Mouse (Mus musculus) heart, postnatal 25 days (tissue): ENCODE data around the gene Gmfg. TPM values are rescaled to one million over a fixed set of nuclear protein-coding genes. Genes with fewer than 3 reads are reported as not detected.
A peak's percentile ranks its signal among the peaks of the same experiment; 100 is the strongest.

ENCODE experiments used
- DNase-seq: peaks from one replicate; pipeline ENCODE4 v3.0.0; 2022; ENCODE audit warnings: low spot score
- intact Hi-C: fragments of 180-260 bp; cut with DNase I; formaldehyde crosslinking; loops from one replicate; pipeline ENCODE4 v1.15.1; 2025
- total RNA-seq, 2 experiments: library from RNA; stranded (reverse); gene quantifications; 2 replicates each; pipeline ENCODE4 v1.2.3; 2021

Gmfg gene
- total RNA-seq: 1 to 10 TPM; 5.0 to 5.6 TPM

DNA sequence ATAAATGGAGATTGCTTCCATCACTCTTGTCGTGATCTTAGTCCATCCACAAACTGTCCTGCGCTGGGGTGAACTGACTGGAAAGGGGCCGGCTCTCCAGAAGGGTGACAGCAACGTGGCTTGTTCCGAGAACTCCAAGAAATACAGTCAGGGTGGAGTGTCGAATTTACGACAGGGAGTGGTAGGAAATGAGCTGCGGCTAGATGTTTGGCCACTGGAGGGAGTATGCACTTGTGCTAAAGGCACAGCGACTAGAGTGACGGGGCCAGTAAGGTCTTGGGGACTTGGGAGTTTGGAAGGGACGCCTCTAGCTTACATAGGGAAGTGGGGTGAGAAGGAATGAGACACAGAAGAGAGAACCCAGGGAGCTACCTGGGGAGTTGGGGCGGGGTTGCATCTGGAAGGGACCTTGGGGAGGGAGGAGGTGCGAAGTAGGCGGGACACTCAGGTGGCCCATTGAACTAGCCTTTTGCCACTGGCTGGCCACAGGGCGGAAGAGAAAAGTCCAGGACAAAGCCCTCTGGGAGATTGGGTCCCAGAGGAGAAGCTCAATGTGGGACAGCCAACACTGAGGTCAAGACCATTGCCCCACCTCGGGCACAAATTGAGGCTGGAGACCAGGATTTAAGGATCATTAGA lies at the start of gene Gmfg:
Gmfg (plus strand) TSS at position 516 of the 639 bp plus-strand sequence.
- intact Hi-C loops: loop anchor here (5.0 kb wide), 1 partner anchor 85 kb away; the partner anchor contains the start of gene Rps16

DNA sequence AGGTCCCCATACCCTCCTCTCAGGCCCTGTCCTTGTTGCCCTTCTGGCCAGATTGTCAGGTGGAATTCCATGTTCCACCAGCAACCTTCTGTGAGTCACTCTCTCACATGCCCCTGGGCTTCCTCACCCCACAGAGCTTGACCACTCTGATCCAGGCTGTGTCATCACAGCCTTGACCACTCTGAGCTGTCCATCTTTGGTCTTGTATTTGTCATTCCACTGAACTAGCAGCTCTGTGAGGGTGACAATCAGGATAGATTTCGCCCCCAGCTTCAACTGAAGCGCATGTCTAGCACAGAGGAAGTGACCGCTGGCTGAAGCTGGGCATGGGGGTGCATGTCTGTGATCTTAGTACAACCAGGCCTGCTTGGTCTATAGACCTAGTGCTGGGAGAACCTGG lies 46.9 kb upstream of the Gmfg start:
- no peak for DNase-seq
- intact Hi-C loops: no loop called here

More for the DNA sequence above, at the start of gene Gmfg:
- DNase-seq: peak; percentile 65

DNA sequence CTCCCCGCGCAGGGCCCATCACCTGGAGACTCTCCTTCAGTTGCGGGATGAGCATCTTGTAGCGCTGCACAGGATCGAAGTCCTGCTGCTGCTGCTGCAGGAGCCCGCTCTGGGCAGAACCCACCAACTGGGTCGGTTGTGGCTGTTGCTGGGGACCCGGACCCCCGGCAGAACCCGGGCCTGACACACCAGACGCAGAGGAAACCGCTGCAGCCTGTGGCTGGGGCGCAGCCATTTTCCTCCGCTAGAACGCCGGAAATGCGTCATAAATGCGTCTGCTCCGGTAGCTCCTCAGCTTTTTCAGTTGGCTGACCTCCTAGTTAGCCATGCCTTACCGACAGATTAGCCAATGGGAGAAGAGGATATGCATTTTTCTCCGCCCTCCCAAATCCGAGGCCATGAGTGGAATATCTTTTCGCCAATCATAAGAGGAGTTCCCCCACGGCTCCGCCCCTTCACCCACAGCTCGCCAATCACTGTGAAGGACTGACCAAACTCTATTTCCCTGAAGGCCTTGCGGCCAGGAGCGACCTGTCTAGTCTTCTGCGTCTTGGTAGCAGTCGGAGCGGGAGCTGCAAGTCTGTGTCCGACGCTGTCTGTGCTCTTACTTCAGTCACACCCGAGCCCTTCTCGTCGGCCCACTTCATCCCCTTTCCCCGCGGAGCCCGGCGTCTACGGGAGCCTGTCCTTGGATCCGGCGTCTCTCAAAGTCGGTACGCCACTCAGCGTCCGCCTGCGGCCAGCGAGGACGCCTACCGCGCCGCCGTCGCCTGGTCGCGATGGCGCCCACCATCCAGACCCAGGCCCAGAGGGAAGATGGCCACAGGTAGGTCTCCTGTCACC lies 44.6 kb upstream of the Gmfg start, which contains the start of the genes Med29 and Paf1:
Med29 (minus strand) TSS at position 280 of the 843 bp plus-strand sequence.
Paf1 (plus strand) TSS at position 523 of the 843 bp plus-strand sequence.
- intact Hi-C loops: loop anchor here (2.0 kb wide), 1 partner anchor 42 kb away; no protein-coding TSS in a partner anchor
- DNase-seq: peak; percentile 98

DNA sequence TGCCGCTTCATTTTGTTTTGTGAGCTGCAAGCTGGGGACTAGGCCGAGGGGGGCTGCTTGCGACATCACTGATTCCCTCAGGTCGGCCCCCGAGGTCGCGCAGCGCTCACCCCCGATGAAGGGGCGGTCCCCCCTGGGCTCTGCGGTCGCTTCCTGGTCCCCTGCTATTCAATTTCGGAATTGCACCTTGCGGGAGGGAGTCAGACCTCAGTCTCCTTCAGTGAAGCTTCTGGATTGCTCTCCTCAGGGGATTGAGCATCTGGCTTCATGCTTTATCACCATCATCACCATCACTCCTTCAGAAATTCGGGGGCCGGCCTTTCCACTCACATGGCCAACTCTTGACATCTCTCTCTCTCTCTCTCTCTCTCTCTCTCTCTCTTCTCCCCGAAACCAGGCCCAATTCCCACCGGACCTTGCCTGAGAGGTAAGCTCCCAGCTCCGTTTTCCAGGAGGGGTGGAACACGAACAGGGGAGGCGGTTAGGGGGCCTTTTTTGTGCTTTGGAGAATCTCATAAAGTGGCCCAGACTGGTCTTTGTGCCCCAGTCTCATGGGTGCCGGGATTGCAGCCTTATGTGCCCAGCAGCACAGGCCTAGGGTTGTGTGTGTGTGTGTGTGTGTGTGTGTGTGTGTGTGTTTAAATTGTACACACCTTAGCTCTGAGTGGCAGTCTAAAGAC lies 43.8 kb upstream of the Gmfg start:
- intact Hi-C loops: loop anchor here (2.0 kb wide), 1 partner anchor 41 kb away; no protein-coding TSS in a partner anchor
- no peak for DNase-seq

DNA sequence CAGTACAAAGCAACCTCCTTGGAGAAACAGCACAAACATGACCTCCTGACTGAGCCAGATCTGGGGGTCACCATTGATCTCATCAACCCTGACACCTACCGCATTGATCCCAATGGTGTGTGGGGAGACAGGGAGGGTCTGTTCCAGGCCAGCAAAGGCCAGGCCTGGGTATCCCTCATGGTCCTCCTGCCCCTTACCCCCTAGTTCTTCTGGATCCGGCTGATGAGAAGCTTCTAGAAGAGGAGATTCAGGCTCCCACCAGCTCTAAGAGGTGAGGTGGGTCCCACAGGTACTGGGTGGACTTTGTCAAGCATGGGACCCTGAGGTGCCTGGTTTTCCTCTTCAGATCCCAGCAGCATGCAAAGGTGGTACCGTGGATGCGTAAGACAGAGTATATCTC lies 41.8 kb upstream of the Gmfg start:
- no peak for DNase-seq
- intact Hi-C loops: no loop called here

DNA sequence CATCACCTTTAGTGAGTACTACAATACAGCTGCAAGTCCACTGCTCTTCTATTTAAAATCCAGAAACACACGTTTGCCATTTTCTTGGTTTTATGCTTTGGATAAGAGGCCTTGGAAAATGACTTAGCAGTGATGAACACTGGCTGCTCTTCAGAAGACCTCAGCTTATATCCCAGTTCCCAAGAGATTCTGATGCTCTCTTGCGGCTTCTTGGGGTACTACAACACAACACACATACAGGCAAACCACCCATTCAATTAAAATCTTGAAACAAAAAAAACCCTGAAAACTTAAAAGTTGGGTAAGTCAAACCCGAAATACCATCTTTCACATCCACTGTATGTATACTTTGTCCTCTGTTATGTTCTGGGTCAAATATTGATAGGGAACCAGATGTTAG lies 39.2 kb upstream of the Gmfg start:
- intact Hi-C loops: no loop called here
- DNase-seq: no peak

DNA sequence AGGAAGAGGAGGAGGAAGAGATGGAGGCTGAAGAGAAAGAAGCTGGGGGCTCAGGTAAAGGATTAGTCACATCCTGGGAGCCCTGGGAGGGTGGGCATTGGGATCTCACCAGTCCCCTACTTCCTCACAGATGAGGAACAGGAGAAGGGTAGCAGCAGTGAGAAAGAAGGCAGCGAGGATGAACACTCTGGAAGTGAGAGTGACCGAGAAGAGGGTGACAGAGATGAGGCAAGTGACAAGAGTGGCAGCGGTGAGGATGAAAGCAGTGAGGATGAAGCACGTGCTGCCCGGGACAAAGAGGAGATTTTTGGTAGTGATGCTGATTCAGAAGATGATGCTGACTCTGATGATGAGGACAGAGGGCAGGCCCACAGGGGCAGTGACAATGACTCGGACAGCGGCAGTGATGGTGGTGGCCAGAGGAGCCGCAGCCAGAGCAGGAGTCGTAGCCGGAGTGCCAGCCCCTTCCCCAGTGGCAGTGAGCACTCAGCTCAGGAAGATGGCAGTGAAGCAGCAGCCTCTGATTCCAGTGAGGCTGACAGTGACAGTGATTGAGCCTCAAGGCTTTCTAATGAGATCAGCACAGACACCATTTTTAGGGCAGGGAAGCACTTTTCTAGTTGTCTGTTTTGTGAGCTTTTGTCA lies 38.4 kb upstream of the Gmfg start:
- intact Hi-C loops: no loop called here

DNA sequence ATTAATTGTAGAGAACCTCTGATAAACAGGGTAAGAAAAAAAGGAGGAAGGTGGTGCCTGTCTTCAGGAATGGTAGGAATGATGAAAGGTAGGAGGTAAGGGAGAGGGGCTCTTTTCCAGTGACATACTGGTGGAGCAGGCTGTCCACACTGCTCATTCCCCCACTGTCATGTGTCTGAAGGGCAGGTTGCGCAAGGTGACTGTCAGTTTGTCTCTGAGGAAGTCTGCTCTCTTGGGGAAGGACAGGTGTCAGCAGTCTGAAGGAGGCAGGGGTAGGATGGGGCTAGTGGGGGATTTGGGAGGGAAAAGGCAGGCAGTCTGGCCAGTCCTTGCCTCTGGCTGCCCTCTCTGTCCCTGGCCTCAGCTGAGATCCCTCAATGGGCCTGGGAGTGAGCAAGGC lies 36.2 kb upstream of the Gmfg start:
- DNase-seq: no peak
- intact Hi-C loops: no loop called here

More for the DNA sequence above, 38.4 kb upstream of the Gmfg start:
- no peak for DNase-seq

DNA sequence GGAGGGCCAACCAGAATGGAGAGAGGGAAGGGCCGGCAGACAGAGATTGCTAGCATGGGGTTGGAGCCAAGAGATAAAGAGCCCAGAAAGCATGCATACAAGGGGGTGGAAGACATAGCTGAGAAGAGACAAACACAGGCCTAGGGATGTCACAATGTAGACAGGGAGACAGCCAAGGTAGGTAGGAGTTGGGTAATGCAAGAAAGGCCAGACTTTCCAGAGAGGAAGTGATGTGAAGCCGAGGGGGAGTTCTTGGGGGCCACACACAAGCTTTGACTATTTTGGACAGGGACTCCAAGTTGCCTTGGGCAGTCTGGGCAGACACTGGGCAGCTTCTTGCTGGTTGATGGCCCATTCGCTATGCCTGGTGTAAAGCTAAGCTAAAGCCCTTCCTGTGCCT lies 35.3 kb upstream of the Gmfg start:
- no peak for DNase-seq
- intact Hi-C loops: no loop called here

DNA sequence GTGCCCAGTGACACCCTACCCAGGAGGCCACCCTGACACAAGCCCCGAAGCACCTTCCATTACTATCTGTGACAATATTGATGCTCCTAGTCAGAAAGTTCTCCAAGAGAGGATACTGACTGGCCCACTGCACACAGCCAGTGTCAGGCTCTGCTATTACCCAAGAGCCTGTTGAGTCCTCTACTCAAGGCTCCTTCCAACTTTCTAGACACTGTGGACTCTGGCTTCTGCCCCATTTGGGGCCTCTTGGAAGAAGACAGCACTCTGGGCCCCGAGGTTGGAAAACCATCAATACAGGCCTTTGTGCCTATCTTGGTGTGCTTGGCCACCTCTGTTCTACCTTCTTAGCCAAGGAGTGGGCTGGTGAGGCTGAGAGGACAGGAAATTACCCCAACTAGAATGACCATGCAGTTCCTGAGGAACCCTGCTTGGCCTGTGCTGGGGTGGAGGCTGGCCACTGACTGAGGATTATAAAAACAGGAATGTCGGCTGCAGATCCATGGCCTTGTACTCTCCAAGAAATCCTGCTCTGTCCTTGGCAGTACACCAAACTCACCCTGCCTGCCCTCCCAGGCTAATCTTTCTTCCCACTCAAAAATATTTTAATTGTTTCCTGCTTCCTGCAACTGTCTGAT lies 26.3 kb upstream of the Gmfg start:
- DNase-seq: peak; percentile 83
- intact Hi-C loops: no loop called here

DNA sequence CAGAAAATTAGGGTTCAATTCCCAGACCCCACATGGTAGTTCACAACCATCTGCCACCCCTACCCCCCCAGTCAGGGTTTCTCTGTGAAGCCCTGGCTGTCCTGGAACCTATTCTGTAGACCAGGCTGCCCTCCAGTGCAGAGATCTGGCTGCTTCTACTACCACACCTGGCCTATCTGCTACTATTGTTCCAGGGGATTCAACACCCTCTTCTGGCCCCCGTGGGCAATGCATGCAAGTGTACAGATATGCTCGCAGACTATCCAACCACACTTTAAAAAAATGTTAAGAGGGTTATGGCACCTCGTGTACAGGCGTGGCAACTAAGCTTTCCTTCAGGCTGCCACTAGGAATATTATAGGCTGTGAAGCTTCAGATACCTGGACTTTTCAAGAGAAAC lies 24.4 kb upstream of the Gmfg start:
- no peak for DNase-seq
- intact Hi-C loops: no loop called here

DNA sequence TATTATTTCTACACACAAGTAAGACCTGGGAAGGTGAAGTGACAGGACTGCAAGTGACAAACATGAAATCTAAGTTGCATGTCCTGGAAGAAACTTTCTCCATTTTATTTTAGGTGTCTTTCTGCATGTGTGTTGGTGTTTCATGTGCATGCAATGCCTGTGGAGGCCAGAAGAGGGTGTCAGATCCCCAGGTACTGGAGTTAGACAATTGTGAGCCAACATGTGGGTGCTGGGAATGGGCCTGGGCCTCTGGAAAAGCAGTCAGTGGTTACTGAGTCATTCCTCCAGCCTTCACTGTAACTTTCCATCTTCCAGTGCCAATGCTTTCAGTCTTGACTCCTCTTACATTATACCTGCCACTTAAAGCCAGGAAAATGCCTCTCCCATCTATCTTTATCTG lies 19.9 kb upstream of the Gmfg start:
- DNase-seq: no peak
- intact Hi-C loops: no loop called here

DNA sequence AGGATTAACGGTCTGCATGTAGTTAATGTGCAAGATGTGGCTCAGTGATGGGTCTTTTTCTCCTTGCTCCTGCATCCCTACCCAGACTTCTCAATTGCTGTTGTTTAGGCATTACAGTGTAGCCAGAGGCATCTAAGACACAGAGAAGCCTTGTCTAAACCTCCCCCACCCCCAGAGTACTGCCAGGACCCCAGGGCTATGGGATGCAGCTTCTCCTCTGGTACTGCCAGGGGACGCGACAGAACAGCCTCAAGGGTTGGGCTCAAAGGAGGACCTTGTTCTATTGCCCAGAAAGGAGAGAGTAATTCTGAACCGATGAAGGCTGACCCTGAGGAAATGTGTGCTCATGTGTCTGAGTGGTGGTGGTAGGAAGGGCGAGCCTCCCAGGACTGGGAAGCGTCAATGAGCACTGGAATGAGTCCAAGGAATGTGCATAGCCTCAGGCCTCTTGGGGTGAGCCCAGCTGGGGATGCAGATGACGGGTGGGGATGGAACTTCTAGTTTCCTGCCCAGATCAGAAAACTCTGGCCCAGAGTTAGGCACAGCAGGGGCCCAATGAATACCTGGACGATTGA lies 19.1 kb upstream of the Gmfg start:
- peak; percentile 76 for DNase-seq
- intact Hi-C loops: no loop called here

DNA sequence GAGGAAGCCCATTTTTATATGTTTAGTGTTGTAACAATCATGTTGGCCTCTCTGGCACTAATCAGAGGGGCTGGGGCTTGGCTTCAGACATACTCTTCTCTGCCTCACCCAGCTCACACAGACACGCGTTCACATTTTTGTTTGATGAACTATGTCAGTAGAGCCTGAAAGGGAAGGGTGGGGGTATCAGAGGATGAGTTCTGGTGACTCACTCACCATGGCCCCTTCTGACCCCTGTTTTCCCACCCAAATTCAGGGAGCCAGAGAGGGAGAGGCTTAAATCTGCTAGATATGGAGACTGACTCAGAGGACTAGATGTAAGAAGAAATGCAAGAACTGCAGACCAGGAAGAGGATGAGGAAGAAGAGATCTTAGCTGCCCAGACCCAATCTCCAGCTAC lies 17.8 kb upstream of the Gmfg start:
- no peak for DNase-seq
- intact Hi-C loops: no loop called here

DNA sequence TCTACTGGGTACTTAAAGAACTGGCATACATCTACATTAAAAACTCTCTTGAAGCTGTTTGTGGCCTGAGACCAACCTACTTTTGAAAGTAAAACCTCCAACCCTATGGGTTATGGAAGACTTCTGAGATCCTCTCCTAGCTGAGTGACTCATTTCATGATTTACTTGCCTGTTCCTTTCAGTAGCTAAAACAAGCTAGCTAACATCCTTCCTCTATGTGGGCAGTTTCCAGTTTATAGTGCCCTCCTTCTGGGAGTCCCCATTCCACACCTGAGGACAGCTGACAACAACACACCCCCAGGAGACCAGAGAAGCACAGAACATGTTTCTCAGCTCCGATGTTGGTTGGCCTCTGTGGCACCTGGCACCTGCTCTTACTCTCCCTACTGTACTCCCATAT lies 14.2 kb upstream of the Gmfg start:
- DNase-seq: no peak
- intact Hi-C loops: no loop called here

DNA sequence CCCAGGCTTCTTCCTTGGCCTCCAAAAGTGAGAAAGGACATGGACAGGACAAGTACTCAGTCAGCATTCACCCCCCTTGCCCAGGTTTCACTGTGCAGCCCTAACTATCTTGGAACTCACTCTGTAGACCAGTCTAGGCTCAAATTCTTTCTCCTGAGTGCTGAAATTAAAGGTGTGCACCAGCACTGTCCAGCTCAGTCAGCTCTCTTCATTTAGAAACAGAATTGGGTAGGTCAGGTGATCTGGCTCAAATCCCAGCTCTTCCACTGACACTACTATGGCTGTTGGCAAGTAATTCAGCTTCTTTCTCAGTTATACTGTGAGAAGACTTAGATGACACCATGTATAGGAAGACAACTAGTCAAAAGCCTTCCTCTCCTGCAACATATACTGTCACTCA lies 9.5 kb upstream of the Gmfg start:
- DNase-seq: no peak

DNA sequence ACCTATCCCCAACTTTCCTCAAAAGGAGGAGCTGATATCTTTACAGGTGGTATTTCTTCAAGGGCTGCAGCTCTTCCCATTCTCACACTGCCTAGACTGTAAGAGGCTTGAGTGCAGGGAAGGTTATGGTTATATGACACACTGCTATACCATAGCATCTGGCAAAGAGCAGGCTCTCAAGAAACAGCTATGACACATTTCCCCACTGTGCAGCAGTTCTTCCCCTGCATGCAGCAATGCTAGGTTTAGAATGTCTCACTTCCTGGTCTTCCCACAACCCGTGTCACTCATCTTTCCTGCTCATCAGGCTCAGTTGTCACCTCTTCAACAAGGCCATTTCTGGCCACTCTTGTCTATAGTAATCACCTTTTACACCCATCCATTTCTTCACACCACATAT lies 6.7 kb upstream of the Gmfg start:
- no peak for DNase-seq
- intact Hi-C loops: no loop called here

More for the DNA sequence above, 9.5 kb upstream of the Gmfg start:
- intact Hi-C loops: no loop called here

DNA sequence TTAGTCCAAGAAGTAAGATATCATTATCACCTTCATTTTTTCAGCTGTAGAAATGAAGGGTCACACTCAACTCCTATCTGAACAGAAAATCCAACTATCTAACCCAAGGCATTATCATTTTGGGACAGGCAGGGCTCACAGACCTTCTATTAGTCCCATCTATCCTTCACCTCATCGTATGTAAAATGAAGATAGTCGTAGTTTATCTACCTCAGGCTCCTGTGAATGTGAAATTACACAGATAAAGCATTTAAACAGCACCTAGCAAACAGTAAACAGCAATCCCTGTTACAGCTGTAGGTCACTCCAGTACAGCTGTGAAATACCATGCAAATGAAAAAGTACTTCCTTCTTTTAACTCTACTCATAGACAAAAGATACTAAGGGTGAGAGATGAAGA lies 5.0 kb upstream of the Gmfg start:
- intact Hi-C loops: no loop called here
- no peak for DNase-seq

DNA sequence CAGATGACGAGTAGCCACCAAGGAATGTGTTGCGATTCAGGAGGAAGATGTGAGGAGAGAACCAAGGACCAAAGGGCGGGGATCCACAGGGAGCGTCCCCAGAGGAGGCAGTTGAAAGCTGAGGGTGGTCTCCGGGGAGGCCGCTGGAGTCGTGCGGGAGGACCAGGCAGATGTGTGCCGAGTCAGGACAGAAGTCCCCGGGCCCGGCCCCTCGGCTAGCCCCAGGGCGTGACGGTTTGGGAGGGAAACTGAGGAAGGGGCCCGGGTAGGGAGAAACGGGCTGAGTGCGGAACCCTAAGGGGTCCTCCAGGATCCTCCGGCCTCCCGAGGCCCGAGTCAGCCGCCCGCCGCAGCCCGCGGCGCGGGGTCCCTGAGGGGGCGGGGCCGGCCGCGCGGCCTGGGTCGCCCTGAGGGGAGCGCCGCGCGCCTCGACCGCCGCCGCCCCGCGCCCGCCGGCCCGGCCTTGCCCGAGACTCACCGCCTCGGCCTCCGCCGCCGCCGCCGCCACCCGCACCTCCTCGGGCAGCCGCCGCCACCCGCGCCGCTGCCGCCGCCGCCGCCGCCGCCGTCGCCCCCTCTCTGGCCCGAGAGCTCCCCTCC lies 1.5 kb upstream of the Gmfg start:
- intact Hi-C loops: loop anchor here (2.0 to 5.0 kb wide), 2 partner anchors 43 to 83 kb away; partner anchors contain the start of genes Med29, Paf1 and Rps16

More for the DNA sequence above, 1.5 kb upstream of the Gmfg start:
- no peak for DNase-seq
